Mouse (Mus musculus) mature B cell (primary cell): ENCODE data around the gene Ankrd60.

Experiments
- in situ Hi-C: fragments of 300-500 bp; cut with MboI; formaldehyde crosslinking; loops from 2 replicates; pipeline ENCODE4 v1.14.3; 2019

The Ankrd60 gene

GRCm38 (mm10) chr2:173585387-173586117 lies 7.4 kb upstream of the Ankrd60 start:
- in situ Hi-C loops = loop anchor here (25.0 kb wide), 1 partner anchor 702 kb away; the partner anchor contains the start of gene Gnas

- in situ Hi-C loops = loop anchor here (25.0 kb wide), 1 partner anchor 703 kb away; the partner anchor contains the start of gene Gnas
Observed at GRCm38 (mm10) chr2:173584361-173584760, 6.2 kb upstream of the Ankrd60 start.

- in situ Hi-C loops = loop anchor here (25.0 kb wide), 1 partner anchor 704 kb away; the partner anchor contains the start of gene Gnas
Observed at GRCm38 (mm10) chr2:173583455-173583854, 5.3 kb upstream of the Ankrd60 start.

GRCm38 (mm10) chr2:173582903-173583302 lies 4.7 kb upstream of the Ankrd60 start:
- in situ Hi-C loops = loop anchor here (25.0 kb wide), 1 partner anchor 704 kb away; the partner anchor contains the start of gene Gnas

GRCm38 (mm10) chr2:173581096-173581495 lies 2.9 kb upstream of the Ankrd60 start:
- in situ Hi-C loops = loop anchor here (25.0 kb wide), 1 partner anchor 706 kb away; the partner anchor contains the start of gene Gnas

GRCm38 (mm10) chr2:173578595-173578994 lies 430 bp upstream of the Ankrd60 start:
- in situ Hi-C loops = loop anchor here (25.0 kb wide), 1 partner anchor 709 kb away; the partner anchor contains the start of gene Gnas

- in situ Hi-C loops = loop anchor here (10.0 to 25.0 kb wide), 2 partner anchors 459 to 727 kb away; no protein-coding TSS in a partner anchor
Observed at GRCm38 (mm10) chr2:173564179-173564578, 14.0 kb downstream of the Ankrd60 start.

GRCm38 (mm10) chr2:173563336-173563735 lies 14.8 kb downstream of the Ankrd60 start:
- in situ Hi-C loops = loop anchor here (10.0 to 25.0 kb wide), 2 partner anchors 459 to 726 kb away; no protein-coding TSS in a partner anchor

- in situ Hi-C loops = loop anchor here (10.0 to 25.0 kb wide), 2 partner anchors 457 to 725 kb away; no protein-coding TSS in a partner anchor
Observed at GRCm38 (mm10) chr2:173561851-173562442, 16.2 kb downstream of the Ankrd60 start.

GRCm38 (mm10) chr2:173558754-173559396 lies 19.3 kb downstream of the Ankrd60 start:
- in situ Hi-C loops = loop anchor here (25.0 kb wide), 1 partner anchor 722 kb away; no protein-coding TSS in a partner anchor

- in situ Hi-C loops = loop anchor here (25.0 kb wide), 1 partner anchor 717 kb away; no protein-coding TSS in a partner anchor
Observed at GRCm38 (mm10) chr2:173553863-173554262, 24.3 kb downstream of the Ankrd60 start.

GRCm38 (mm10) chr2:173550681-173551080 lies 27.5 kb downstream of the Ankrd60 start:
- in situ Hi-C loops = loop anchor here (25.0 kb wide), 1 partner anchor 713 kb away; no protein-coding TSS in a partner anchor

- in situ Hi-C loops = loop anchor here (10.0 kb wide), 2 partner anchors 314 to 354 kb away; no protein-coding TSS in a partner anchor
Observed at GRCm38 (mm10) chr2:173549236-173549635, 28.9 kb downstream of the Ankrd60 start.

GRCm38 (mm10) chr2:173545992-173546703 lies 32.0 kb downstream of the Ankrd60 start:
- in situ Hi-C loops = loop anchor here (10.0 kb wide), 2 partner anchors 311 to 351 kb away; no protein-coding TSS in a partner anchor

GRCm38 (mm10) chr2:173542716-173543115 lies 35.4 kb downstream of the Ankrd60 start:
- in situ Hi-C loops = loop anchor here (10.0 kb wide), 2 partner anchors 308 to 348 kb away; no protein-coding TSS in a partner anchor

- in situ Hi-C loops = loop anchor here (10.0 kb wide), 2 partner anchors 307 to 347 kb away; no protein-coding TSS in a partner anchor
Observed at GRCm38 (mm10) chr2:173541748-173542147, 36.4 kb downstream of the Ankrd60 start.

- in situ Hi-C loops = loop anchor here (10.0 kb wide), 2 partner anchors 305 to 345 kb away; no protein-coding TSS in a partner anchor
Observed at GRCm38 (mm10) chr2:173539781-173540180, 38.4 kb downstream of the Ankrd60 start.

- in situ Hi-C loops = no loop called here
Observed at GRCm38 (mm10) chr2:173535886-173536285, 42.3 kb downstream of the Ankrd60 start.

GRCm38 (mm10) chr2:173535390-173535789 lies 42.8 kb downstream of the Ankrd60 start:
- in situ Hi-C loops = no loop called here

GRCm38 (mm10) chr2:173534581-173534980 lies 43.6 kb downstream of the Ankrd60 start:
- in situ Hi-C loops = no loop called here
